Mouse (Mus musculus): ENCODE measurements around the gene Nxpe4.

DNA sequence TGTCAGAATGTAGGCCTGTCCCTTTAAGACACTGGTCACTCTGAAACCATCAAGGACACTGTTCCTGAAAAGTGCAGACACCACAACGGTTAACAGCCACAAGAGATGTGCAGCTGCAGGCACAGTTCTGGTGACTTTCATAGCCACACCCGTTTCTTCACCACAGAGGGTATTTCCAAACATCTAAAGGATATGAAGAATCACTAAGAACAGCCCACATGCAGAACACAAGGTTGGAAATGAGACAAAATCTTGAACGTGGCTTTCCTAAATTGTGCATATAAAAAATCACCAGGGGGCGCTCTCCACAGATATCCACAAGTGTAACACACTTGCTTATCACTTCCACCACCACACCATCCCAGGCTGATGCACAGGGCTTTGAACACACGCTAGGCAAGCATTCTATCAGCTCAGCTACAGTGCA lies 286.0 kb downstream of the Nxpe4 start:
- TF ChIP-seq CTCF (IDR thresholded peaks at IDR 0.05; ENCODE audit: low read depth, low read length) (peak; percentile 7; the same call in 1 of the 2 replicates), POLR2A (IDR thresholded peaks at IDR 0.05; ENCODE audit: extremely low read depth, insufficient read depth, low read length) (no peak)

All from liver, adult 2 months (tissue).